Mouse (Mus musculus): ENCODE measurements around the gene P4hb.
"Not testable (repeated sequence)": the region's sequence is repeated elsewhere in the genome, so short reads cannot be mapped to it uniquely, and the experiment has no call there.

P4hb gene

GRCm38 (mm10) chr11:120597240-120598235 lies 24.5 kb upstream of the P4hb start:
- DNase-seq = no peak

GRCm38 (mm10) chr11:120588531-120588930 lies 15.5 kb upstream of the P4hb start:
- no peak for DNase-seq

DNA sequence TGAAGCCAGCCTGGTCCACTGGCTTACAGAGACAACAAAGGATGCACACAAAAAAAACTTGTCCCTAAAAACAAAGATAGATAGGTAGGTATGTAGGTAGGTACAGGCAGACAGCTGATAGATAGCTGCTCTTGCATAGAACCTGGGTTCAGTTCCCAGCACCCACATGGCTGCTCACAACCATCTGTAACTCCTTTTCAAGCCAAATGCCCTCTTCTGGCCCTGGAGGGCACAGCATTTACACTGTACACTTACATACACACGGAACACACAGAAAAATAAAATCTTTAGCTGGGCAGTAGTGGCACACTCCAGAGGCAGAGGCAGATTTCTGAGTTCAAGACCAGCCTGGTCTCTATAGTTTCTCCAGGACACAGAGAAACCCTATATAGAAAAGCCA lies 10.9 kb upstream of the P4hb start:
- DNase-seq = no peak

- DNase-seq = not testable (repeated sequence)
Observed at GRCm38 (mm10) chr11:120582982-120583293, 9.9 kb upstream of the P4hb start.

- DNase-seq = peak in 1 of 2 experiments; percentile 56
Observed at GRCm38 (mm10) chr11:120582268-120582981, 9.4 kb upstream of the P4hb start.

DNA sequence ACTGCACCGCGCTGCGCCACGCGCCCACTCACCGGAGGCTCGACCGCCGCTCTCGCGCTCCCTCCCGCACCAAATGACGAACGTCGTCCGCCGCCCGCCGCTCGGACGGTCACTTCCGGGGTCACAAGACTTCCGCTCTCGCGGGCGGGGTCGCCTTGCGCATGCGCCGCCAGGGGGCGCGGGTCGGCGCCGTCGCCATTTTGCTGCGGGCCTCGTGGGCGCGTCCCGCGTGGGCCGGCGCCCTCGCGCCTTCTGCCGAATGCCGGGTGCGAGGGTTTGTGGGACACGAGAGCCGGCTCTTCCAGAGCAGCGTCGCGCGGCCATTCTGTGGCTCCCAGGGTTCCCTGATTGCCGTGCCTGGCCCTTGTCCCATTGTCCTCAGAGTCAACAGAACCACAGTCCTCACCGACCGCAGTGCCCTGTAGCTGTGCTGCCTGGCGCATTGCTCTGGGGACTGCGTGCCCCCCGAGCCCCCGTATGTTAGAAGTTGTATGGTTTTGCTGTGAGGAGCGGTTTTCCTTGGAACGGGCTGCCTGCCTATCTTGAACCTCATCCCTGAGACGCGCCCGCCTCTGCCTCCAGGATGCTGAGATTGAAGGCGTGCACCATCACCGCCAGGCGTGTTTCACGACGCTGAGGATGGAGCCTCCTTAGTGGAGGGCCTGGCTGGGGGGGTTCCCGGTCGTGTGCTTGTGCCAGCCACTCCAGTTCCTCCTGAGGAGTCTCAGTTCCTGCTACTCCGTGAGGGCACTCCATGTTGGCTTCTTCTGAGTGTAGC lies 8.6 kb upstream of the P4hb start, which contains the start of gene Arhgdia:
Gene Arhgdia (minus strand): TSS at position 135 of the 778 bp plus-strand sequence.
- peak; percentile 93 to 94 for DNase-seq

GRCm38 (mm10) chr11:120580871-120581331 lies 7.8 kb upstream of the P4hb start:
- DNase-seq = peak; percentile 62 to 66

DNA sequence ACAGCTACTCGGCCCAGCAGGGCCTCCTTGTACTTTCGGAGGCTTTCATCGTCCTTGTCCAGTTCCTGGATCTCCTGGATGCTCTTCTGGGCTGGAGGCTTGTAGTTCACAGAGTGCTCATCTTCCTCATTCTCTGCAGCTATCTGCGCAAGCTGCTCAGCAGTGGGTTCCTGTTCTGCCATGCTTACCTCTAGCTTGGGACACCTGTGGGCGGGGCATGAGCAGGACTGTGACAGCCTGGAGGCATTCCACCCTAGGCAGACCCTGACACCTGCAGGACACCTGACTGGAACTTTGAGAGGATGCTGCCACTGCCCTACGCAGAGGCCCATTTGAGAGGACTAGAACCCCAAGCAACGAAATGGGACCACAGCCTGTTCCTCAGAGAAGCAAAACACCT lies 7.1 kb upstream of the P4hb start:
- DNase-seq = peak in 1 of 2 experiments; percentile 52

GRCm38 (mm10) chr11:120579316-120580107 lies 6.5 kb upstream of the P4hb start:
- peak; percentile 83 to 87 for DNase-seq

DNA sequence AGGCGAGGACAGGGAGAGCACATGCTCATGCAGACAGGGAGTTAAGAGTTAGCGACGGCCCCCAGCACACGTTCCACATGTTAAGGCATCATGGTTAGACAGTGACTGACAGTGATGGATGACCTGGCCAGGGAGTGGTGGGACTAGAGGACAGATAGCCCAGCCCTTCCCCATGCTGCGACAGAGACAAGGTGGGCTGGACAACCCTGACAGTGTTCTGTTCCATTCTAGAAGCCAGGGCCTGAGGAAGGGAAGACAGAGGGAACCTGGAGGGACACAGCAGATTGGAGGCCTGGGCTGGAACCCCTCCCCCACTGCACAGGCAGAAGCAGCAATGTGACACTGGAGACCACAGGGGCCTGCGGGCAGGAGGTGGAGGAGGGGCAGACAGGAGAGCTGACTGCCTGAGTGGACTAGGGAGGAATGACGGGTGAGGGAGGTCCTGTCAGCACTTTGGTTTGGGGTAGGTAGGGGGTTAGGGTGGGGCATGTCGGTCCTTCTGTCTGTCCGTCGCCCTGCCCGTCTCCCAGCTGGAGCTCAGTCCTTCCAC lies 5.7 kb upstream of the P4hb start:
- no peak for DNase-seq

DNA sequence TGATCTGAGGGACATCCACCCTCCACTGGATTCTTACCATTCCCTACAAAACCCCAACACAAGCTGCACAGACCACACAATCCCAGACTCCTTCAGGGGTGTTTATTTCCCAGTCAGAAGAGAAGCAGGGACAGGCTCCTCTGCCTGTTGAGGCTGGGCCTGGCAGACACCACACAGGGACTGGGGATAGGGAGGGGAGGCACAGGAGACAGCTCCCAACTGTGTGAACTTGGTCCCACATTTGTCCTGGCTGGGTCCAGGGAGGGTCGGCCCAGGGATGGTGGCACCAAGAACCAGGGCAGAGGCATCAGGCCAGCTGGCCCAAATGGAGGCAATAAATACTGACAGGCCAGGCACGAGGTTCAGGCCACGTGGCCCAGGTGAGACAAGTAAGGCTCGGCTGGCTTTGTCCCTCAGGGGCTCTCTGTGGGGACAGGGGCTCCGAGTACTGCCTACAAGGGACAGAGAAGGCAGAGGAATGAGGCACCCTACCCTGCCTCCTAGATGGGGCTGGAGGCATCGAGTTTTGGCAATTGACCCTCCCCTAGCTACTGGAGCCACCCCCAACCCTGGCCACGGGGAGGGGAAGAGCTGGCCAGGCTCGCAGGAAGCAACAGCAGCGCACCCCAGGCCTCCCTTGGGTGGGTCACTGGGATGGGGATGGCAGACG lies 5.1 kb upstream of the P4hb start:
- DNase-seq = peak in 1 of 2 experiments; percentile 28

DNA sequence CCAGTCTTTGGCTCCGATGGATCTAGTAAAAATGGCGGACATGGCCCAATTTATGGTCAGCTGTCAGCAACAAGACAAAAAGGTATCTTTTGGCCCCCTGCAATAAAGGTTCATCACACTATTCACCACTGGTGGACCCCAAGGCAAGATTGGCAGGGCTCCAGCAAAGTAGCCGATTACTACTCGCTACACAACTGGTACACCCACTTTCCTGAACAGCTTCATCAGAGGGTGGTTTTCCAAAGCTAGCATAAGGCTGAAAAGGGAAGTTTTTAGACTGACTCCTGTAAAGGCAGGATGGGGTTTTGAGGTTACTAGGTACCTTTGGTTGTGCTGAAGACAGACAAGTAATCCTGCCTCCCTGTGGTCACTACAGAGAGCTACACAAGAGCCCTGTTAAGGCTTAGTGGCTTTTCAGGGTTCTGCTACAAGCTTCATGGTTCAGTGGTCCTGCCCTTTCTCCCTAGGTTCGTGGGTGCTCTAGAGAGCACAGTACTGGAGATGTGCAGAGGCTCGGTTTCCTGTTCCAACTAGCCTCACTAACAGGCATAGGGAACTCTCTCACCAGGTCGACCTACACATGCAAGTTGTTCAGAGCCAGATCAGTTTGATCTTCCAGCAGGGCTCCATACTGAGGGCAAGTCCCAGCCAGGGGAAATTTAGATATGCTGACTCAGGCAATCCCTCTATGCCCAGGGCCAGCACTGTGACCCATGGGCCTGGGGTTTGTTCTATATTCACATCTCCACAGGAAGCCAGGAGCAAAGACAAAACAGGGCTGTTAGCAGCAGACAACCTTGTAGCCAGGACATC lies 4.4 kb upstream of the P4hb start:
- DNase-seq = peak; percentile 27 to 56

DNA sequence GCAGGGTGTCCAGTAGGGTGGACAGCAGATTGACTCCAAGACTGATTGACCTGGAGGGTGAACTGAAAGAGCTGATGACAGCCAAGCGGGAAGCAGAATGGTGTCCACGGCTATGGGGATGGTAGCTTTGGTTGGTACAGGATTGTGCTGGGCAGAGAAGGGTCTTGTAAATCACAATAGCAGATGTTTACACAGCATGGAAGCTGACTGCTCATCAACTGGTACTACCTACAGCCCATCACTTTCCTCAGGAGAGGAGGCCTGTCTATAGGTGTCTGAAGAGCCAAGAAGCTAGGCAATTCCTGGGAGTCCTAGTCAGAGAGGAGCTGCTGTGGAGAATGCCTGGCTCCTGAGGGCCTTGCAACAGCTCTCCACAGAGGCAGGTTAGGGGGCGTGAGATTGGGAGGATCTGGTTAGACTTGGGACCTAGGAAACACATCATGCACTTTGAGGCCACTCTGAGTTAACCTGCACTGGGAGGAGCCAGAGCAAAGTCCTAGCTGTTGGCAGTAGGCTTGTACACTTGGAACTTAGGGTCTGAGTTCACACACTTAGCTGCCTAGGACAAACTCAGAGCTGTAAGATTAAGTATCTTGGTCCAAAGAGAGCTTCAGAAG lies 3.4 kb upstream of the P4hb start:
- no peak for DNase-seq

DNA sequence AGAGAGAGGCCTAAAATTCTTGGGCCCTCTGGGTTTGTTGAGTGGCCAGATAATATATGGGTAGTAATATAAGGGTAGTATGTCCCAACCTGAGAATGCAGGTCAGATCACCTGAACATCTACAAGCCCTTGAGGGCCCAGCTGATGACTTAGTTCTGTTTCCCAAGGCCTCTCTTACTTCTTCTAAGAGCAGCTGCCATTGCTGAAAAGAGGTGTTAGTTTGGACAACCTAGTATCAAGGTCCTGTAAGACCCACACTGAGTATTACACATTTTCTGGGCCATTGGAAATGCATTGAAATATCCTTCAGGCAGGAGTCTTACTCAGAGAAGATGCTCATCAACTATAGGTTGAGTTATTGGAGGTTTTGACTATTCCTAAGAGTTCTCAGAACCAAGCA lies 2.9 kb upstream of the P4hb start:
- no peak for DNase-seq

DNA sequence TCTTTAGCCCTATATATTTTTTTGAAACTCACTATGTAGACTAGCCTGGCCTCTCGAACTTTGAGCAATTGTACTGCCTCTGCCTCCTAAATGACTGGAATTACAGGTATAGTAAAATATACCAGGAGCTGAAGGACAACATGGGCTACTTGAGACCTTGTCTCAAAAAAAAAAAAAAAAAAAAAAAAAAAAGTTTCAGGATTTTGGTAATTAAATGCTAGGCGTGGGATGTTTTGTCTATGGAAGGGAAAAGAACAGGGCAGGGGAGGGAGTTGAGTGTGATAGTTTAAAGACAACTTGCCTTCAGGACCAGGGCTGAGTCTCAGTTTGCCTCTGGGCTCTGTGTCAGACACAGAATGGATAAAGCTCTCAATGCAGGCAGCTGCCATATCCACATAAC lies 2.0 kb upstream of the P4hb start:
- no peak for DNase-seq

DNA sequence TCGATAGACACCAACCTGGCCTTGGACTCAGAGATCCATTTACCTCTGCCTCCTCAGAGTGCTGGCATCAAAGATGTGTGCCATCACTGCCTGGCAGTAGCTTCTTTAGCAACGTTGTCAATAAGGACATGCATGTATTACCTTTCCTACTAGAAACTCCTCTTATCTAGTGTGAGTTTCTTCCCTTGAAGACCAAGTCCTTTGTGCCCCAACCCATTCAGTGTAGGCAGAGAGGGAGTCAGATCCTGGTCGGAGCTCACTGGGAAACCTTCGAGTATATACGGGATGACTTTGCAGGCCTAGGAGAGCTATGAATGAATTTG lies 1.2 kb upstream of the P4hb start:
- DNase-seq = no peak

DNA sequence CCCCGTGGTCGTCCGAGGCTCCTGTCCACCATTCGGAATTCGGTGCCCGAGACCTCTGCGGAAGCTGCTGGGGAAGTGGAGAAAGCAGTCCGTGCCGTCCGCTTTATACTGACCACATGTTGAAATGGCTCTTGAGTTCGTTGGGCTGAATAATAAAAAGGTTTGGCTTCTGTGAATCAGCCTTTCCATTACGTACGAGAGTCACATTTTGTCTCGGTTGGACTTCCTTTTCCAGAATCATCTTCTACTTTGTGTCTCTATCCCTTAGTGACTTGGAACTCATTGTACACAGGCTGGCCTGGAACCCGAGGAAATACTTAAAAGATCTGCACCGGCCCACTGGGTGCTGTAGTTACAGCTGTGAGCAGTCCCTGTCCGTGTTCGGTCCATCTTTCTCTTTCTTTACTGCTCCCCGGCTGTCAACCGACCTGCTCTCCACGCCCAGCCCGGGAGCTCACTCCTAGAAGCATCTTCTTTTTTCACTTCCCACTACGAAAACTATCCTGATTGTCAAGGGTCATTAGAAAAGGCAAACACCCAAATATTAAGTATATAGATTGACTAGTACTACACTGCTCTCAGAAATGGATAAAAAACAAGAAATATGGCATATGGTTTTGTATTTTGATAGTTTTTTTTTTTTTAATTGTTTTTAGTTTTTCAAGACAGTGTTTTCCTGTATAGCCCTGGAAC lies 678 bp upstream of the P4hb start:
- peak in 1 of 2 experiments; percentile 32 for DNase-seq

GRCm38 (mm10) chr11:120572417-120572751 lies 669 bp downstream of the P4hb start:
- DNase-seq = no peak

GRCm38 (mm10) chr11:120571754-120572416 lies 1.2 kb downstream of the P4hb start:
- DNase-seq = no peak
